Mouse (Mus musculus): ENCODE measurements around the gene Osbpl9.
A peak's percentile ranks its signal among the peaks of the same experiment; 100 is the strongest.

The Osbpl9 gene

DNA sequence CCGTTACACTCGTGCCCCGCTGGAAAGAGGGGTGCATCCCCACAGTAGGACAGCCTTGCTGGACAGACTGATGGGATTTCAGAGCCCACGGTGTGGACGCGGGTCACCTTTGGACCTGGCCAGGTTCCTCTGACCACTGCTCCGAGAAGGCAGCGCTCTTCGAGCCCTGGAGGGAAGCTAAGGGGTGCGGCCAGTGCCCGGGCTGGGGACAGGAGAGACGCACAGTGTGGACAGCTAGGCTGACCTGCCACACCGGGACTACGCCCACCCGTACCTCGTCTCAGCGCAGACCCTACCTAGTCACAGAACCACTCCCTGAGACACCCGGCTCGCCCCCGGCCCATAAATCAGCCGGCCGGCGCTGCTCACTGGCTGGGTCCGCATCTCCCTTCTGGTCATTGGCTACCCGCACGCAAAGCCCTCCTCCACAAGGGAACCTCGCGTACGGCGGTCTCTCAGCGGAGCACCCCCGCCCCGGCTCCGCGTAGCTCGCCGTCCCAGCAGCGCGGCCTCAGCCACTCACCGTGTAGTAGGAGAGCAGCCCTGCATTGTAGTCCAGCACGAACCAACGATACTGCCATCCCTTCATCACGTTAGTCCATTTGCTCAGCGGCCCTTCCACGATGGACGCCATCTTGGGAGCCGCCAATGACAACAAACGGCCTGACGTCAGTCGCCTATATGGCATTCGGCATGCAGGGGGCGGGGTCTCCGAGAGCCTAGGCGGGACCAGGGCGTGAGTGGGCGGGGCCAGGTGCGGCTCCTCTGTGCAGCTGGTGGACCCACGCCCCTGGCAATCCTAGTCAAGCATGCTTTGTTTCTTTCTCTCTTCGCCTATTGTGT, at the start of gene Osbpl9:
Gene Osbpl9 (minus strand): TSS at position 691 of the 843 bp plus-strand sequence.
- peak; percentile 99 to 100 for DNase-seq

DNA sequence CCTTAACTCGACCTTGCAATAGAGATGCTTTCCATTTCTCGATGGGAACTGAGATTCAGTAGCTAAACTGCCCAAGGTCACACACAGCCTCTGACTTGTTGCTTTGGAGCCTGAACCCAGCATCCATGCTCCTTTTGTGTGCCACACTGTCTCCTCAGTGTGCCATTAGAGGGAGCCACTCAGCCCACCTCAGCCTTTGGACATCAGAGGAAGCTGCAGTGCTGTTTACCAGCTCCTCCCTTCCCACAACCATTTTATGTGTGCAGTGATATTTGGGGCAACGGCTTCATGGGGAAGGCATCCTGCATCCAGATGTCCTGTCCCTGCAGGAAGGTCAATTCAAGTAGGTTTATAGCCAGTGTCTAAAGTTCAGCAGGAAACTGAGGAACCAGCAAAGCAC, 49.5 kb upstream of the Osbpl9 start:
- DNase-seq, result peak; percentile 36 to 47

DNA sequence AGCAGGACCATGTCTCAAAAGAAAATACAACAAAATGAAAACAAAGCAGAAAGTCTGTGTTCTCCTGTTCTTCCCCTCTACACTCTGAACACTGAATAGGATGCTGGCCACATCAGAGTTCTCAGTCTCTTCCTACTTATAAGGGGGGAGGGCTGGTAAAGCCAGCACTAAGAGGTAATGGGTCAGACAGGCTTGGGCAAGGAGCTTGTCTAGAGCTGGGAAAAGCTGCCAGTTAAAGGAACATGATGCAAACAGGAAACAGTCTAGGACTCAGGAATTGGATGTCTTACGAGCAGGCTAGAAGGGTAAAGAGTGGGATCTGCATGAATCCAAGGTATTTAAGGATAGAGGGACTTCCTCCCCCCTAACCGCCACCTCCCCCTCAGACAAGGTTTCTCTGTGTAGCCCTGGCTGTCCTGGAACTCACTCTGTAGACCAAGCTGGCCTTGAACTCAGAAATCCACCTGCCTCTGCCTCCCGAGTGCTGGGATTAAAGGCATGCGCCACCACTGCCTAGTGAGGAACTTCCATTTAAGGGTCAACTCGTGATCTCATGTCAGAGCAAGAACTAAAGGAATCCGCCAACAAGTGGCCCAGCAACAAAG, 43.0 kb upstream of the Osbpl9 start:
- DNase-seq, result no peak

DNA sequence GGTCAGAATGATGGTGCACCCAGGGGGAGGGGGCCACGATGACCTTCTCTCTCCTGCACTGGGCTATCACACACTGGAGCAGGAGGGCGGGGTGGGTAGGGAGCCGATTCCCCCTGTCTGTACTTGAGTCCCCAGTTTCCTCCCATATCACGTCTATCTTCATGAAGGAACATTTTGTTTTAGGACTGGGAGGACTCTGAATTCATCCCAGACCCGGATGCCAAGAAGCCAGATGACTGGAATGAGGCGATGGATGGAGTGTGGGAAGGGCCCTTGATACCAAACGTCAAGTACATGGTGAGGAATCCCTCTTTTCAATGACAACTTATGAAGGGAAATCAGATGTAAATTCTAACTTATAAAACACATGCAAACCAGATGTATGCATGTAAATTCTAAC, 42.4 kb upstream of the Osbpl9 start:
- DNase-seq, result no peak

DNA sequence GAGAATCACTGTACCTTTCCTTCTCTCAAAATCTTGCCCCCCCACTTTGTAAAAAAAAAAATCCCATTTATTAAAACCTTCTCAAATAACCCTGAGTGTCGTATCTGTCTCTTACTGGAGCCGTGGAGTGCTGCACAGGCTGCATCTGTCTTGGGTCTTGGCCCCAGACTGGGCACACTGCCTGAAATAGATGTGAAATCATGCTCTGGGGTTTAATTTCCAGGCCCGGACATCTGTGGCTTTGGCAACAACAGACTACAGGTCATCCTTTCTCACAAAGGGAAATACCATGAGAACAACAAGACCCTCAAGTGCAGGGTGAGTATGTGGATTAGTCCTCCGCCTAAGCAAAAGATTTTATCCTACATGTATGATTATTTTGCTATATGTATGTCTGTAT, 39.9 kb upstream of the Osbpl9 start:
- no peak for DNase-seq

DNA sequence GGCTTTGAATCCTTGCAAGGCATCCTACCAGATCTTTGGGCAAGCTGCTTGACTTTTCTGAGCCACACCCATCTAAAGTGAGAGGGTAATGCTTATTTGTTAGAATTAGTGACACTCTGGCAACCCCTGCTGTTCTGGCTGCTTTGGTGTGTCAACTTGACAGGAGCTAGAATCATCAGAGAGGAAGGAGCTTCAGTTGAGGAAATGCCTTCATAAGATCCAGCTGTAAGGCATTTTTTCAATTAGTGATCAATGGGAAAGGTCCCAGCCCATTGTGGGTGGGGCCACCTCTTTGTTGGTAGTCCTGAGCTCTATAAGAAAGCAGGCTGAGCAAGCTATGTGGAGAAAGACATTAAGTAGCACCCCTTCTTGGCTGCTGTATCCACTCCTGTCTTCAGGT, 39.1 kb upstream of the Osbpl9 start:
- DNase-seq, result no peak

DNA sequence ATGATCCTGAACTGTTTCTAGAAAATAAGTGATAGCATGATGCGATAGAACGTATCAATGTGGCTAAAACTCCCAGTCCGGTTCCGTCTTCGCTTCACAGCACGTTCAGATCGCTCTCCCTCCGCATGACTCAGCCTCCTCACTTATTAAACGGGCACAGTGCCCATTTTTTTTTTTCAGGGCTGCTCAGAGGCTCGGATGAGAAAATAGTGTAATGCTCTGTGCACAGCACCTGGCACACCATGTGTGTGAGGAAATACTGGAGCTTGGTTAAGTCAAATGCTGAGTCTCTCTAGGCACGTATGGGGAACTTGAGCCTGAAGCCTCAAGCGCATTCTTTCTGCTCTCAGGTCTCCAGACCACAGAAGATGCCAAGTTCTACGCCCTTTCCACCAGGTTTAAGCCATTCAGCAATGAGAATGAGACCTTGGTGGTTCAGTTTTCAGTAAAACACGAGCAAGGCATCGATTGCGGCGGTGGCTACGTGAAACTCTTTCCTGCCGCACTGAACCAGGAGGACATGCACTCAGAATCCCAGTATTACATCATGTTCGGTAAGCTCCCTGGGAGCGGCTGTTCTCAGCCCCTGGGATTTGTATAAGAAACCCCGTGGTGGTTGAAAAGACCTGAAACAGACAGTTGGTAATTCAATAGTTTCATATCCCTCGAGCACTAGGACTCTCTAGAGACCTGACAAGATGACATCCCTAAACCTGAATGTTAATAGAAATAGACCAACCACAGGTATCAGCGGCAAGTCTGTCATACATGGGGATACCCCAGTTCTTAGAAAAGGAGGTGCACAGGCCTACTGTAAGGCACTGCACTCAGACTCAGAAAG, 36.6 kb upstream of the Osbpl9 start:
- DNase-seq, result no peak

DNA sequence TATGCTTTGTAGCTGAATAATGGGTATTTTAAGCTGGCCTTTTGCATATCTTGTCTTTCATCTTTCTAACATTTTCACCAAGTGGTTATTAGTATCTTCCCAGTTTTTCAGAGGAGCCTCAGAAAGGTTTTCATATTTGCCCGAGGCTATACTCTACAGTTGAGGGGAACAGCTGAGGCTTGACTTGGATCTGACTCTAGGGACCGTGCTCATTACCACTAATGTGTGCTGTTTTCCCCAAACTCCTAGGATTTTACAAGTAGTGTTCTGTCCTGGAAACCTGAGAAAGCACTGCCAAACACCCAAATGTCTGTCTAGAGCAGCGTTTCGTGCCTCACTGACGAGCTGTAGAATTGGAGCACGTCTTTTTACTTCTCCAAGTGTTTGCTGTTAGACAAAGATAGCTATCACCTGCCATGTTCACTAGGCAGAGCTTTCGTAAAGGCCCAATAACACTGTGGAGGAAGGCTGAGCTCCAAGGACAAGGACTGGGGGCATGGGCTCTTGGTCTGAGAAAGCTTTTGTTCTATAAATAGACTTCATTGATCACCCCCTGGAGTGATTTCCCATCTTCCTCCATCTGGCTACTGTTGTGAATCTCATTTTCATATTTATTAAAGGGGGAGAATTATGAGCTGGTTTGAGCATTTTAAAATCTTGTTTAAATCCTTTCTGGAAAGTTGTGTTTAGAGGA, 34.3 kb upstream of the Osbpl9 start:
- no peak for DNase-seq

DNA sequence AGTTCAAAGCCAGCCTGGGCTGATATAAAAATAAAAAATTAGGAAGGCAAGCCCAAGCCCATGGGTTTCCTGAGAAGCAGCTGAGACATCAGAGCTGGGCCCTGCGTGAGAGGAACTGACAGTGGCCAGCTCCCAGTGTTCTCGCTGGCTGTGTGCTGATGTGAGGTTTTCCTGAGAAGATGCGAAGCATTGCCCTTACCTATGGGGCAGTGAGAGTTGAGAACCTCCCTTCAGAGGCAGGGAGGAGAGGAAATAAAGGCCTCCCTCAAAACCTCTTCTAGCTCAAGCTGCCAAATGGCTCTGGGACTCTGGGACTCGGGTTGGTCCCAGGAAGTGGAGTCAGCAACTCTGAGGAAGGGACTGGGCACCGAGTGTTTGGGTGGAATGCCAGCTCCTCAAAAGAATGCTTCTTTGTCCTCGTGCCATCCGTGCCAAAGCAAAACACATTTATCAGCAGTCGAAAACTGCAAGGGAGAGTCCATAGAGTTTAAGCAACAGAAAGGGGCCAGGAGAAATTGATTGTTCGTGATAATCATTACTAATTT, 32.8 kb upstream of the Osbpl9 start:
- no peak for DNase-seq

DNA sequence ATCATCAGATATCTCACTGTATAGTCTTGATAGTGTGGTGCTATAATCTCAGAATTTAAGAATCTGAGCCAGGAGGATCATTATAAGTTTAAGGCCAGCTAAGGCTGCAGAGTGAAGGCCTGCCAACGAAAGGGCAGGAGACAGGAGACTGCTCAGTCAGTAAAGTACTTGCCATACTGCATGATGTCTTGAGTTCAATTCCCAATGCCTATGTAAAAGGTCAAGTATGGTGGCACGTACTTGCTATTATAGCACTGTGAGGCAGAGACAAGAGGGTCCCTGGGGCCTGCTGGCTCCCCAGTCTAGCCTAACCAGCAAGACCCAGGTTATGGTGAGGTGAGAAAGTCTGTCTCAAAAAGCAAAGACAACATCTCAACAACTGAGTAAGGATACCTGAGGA, 32.1 kb upstream of the Osbpl9 start, which contains the start of gene Calr4:
Gene Calr4 (plus strand): TSS at position 301 of the 400 bp plus-strand sequence.
- DNase-seq, result no peak

DNA sequence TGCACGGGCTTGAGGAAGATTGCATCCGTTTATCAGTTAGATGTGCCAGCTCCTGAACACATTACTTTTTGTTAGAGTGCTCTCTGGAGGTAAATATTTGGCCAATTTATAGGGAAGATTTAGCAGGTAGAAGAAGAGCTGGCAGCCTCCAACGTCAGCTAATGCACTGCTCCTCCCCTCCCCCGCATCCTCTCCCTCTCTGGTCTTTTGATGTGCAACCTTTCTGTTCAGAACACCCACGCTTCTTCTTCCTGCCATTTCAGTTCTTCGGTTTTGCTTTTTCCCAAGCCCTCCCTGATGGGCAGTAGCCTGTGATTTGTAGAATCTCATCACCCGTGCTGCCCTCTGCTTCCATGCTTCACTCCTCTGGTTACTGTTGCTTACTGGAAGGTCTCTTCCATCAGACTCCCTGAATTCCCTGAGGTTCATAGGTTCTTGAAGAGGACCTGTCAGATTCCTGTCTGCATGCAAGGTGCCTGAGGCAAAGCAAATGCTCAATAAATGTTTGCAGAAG, 27.8 kb upstream of the Osbpl9 start:
- peak; percentile 53 to 62 for DNase-seq

DNA sequence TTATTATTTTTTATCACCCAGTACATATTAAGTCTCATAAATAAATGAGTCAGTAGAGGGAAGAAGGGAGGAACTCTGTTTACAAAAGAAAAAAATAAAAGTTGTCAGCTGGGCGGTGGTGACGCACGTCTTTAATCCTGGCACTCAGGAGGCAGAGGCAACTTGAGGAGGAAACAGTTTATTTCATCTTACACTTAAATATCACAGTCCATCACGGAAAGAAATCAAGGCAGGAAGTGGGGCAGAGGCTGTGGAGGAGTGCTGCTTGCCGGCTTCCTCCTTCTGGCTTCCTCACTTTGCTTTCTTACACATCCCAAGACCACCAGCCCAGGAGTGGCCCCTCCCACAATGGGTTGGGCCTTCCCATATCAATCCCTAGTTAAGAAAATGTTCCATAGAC, 24.0 kb upstream of the Osbpl9 start:
- no peak for DNase-seq

DNA sequence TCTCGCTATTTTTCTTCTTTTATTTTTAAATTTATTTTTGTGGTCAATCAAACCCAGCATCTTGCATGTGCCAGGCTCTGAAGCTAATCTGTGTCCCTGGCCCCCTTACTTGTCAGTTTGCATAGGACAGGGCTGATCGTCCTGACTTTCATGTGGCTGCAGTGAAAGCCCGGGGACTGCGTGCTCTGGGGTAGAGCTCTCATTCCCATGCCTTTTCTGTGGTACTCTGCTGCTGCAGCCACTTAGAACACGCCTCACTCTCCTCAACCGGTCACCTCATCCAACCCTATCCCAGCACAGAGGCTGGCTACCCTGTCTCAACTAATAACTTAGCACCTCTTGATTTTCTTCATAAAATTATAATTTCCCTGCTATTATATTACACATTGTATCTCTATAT, 23.5 kb upstream of the Osbpl9 start:
- DNase-seq, result no peak

DNA sequence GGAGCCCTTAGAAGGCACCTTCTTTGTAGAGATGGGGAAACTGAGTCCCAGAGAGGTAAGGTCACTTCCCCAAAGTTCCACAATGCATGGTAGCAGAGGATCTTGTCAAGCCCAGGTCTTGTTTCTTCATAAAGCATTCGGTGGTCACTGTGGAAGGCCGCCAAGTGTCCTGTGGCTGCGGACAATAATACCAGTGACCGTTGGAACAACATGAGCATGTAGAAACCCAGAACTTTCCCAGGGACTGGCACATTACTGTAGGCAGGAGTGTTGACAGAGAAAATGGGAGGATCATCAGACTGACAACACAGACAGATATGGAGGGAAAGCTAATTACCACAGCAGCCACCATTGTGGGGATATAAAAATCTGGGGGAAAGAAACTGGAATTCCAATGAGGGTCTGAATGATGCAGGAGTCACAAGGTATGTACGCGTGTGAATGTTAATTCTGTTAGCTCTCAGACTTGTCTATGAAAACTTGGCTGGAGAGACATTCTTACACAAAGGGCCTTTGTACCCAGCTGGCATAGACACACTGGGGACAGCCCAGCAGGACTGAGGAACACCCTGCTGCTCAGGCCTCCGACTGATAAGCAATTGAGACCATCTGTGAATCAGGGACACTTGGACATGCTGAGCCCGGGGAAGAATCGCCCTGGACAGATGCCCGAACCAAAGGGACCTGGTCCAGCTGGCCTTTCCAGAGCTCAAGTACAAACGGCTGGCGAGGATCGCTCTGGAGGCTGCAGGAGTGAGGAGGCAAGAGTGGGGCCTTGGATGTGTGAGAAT, 22.9 kb upstream of the Osbpl9 start:
- DNase-seq, result no peak

DNA sequence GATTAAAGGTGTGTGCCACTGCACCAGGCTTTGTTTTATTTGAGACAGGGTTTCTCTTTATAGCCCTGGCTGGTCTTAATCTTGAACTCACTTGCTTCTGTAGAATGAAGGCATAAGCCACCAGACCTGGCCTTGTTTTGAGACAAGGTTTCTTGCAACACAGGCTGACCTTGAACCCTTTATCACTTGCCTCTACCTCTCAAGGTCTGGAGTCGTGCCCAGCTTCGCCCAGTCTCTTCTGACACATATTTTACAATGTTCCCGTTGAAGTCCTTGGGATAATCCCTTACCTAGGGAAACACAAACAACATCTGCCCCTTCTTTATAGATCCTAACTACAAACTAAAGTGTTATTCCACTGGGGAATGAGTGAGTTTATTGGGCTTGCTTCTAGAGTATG, 19.9 kb upstream of the Osbpl9 start:
- DNase-seq, result no peak

DNA sequence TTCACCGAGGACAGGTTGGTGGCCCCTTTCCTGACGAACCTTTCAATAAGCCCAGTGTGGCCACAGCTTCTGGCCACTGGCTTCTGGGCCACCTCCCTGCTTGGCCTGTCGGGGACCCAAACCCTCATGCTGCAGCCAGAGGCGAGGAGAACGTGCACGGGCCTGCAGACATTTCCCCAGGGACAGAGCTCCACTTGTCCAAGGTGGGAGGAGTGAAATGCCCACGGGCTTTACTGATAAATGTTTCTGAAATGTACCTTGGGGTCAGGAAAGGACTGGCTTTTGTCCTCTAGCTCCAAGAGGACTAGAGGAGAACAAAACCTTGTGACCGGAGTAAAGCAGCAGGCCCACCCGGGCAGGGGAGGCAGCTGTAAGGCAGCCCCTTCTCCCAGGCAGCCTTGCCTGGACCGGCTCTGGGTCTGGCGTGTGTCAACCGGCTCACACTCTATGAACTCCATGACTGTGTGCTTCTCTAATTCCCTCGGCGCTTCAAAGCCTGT, 18.4 kb upstream of the Osbpl9 start:
- no peak for DNase-seq

DNA sequence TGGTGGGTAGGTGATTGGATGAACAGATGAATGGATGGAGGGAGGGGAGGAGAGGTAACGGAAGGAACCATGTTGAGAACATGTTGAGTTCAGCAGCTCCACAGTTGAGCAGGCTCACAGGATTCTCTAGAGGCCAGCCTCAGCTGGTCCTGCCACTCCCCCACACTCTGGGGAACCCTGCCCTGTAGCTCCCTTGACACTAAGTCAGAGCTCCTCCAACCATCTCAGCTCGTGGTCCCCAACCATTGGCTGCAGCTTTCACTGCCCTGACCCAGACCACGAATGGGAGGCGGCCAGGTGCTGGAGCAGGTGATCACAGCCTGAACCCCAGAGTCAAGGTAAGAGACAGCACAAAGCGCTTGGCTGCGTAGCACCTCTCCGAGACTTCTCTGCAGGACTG, 15.9 kb upstream of the Osbpl9 start:
- DNase-seq, result no peak

DNA sequence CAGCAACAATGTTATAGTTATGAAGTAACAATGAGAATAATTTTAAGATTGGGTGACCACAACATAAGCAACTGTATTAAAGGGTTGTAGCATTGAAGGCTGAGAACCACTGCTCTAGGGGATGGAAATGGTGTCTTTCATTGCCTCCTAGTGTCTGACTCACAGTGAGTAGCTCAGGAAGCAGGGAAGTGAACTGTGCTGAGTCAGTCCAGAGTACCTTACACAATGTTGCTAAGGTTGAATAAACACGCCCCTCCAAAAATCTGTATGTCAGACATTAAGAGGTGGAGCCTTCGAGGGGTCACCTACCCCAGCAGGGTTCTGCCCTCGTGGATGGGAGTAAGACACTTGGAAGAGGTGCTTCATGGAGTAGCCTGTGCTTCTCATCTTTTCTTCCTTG, 11.9 kb upstream of the Osbpl9 start:
- DNase-seq, result no peak

DNA sequence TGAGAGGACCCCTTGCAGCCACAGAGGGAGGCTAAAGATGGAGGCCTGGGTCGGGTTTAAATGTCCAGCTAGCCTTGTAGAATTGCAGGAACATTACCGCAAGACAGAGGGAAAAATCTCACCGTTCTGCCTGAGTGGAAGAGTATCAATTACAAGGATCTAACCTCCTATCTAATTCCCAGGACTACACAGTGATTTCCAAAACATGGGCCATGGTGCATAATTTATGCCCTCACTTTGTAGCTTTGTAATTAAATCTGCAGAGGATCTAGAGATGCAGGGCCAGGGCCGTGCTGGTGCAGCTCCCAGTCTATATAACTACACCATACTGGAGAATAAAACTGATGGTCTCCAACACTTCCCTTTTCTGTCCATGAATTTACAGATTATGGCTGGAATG, 8.8 kb upstream of the Osbpl9 start:
- DNase-seq, result no peak

DNA sequence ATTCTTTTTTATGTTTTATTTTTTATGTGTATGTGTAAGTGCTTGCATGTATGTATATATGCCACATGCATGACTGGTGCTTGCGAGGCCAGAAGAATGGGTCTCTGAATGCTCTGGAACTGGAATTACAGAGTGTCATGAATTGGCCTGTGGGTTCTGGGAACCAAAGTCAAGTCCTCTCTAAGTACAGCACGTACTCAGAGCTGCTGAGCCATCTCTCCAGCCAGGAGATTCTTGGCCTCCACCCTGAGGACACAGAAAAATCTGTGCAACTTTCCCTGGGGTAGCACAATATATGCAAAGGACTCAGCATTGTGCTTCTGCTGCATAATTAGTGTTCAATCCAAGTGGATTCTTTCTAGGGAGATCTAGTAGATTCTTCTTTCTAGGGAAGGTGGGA, 8.2 kb upstream of the Osbpl9 start:
- DNase-seq, result no peak

DNA sequence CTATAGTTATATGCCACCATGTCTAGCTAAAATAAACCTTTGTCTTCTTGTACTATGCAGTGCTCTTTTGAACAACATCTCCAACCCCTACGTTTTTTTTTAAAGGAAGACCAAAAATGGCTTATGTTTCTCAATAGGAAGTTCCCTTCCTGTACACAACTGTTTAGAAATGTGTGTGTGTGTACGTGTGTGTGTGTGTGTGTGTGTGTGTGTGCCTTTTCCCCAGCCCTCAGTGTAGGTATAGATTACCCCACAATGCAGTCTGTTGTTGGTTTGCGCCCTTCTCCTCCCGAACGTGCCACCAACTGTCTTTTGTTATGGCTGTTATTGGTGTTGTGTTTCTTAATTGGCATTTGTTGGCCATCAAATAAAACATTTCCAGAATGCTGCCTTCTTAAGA, 5.5 kb upstream of the Osbpl9 start:
- no peak for DNase-seq

Data from thymus, postnatal 36 days (tissue).